Mouse (Mus musculus) stomach, postnatal 0 days (tissue): ENCODE measurements at regions not wholly inside any gene's neighbourhood (a gene's known extent, or its start where the extent isn't known, plus 50 kb on each side); places are given as distances from the start of the nearest gene placed in this dataset.
A peak's percentile ranks its signal among the peaks of the same experiment; 100 is the strongest.

ENCODE experiments used
- CTCF ChIP-seq: IDR thresholded peaks from 2 replicates; pipeline ENCODE4 v1.5.1; 2016; ENCODE audit warnings: antibody characterized with exemption, low read depth, mild to moderate bottlenecking, moderate library complexity
- EP300 ChIP-seq: optimal IDR thresholded peaks from 2 replicates; pipeline ENCODE3; 2016; ENCODE audit warnings: antibody characterized with exemption

DNA sequence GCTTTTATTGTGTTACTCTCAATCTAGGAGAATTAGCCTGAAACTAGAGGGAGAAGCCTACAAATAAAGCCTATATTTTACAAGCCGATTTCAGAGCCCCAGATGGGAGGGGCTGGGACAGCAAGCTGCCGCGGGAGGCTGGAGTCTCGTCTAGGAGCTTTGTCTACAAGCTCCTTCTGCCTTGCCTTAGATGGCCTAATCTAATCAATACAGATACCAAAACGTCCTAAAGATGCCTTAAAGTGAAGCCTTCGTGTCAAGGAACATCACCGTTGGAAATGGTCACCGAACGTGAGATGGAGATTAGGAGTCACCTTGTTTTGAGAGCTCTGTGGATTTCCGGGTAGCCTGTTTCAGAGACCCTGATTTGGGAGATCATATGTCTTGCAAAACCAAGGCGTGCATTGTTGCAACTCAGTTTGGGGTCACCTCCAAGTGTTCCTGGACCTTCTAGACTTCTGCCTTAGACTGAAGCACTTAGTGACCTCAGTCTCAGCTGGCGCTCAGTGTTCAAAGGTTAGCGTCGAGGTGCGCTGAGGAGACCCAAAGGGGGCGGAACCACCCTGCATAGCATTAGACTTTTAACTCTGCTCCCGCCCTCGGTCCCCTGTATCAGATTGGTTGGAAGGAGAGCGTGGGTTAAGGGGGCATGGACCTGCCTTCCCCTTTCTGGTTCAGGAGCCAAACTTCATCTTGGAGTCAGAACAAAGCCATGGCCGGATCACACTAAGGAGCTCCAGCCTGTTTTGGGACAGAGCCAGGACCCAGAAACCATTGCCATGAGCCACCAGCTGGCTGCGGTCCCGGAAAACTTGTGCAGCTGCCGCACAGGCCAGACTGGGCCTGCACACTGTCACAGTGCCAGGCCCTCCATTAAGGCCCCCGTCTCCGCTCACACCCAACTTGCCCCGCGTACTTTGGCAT is 174.9 kb upstream of the Jmjd1c start:
- TF ChIP-seq CTCF (no peak; the same call in 1 of the 2 replicates), EP300 (peak; percentile 74)
